Mouse (Mus musculus) cerebellum, adult 9-10 months (tissue): ENCODE measurements around the gene Myh11.

ENCODE experiments used
- DNase-seq: peaks from one replicate; pipeline ENCODE4 v3.0.0; 2022

Gene Myh11

DNA sequence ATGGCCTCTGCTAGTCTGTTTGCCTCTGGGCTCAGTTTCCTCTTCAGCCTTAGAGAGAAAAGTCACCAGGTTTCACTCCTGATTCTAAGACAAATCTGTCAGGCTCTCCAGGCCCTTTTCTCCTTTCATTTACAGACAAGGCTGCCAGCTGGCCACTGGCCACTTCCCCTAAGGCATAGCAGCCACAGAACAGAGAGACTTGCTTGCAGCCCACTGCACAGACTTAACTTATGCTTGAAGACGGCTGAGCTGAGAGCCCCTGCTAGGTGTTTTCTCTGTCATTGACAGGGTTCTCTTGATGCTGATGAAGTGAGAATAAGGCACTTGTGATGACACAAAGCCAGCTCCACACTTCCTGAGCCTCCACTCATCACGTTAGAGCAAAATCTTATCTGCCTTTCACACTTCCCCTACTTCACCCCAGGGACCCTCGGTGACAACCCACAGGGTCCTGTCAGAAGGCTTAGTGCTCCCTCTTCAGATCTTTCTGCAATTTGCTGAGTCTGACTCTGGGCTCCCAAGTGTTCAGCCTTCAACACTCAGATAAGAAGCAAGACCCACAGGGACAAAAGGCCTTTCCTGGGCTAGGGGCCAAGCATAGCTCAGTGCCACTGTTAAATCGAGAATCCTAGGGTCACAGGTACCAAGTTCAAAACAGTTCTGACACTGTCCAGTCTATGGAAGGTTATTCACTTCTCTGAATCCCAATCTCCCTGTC is 25.8 kb downstream of the Myh11 start:
- no peak for DNase-seq

DNA sequence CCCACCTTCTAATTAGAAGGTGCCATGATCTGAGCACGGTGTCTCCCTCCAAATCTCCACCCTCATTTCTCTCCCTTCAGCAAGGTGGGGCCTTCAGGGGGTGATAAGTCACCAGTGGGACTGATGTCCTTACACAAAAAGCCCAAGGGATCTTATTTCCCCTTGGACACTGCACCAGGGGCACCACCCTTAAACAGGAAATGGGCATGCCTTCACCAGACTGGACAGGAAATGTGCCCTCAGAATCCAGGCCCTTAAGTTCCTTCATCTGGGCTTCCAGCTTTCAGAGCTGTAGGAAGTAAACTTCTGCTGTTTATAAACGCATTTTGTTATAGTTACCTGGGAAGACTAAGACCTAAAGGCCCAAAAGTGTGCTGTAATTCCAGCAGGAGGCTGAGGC is 26.7 kb downstream of the Myh11 start:
- DNase-seq, result no peak

DNA sequence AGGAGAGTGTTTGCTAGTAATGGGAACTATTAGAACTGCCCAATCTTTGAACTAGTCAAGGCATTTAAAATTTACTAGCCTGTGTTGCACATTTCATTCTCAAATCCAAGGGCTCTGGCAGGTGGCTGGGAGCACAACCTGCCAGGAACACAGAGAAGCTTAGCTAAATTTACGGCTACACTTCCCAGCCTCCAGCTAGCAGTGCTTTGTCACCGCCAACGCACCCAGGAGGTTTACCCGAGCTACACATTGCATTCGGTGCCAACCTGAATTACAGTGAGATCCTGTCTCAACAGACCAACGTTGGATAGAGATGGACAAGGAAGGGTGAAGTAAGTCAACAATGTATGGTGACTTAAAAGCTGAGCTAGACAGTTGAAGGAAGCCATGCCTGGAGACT is 27.9 kb downstream of the Myh11 start:
- DNase-seq, result no peak

DNA sequence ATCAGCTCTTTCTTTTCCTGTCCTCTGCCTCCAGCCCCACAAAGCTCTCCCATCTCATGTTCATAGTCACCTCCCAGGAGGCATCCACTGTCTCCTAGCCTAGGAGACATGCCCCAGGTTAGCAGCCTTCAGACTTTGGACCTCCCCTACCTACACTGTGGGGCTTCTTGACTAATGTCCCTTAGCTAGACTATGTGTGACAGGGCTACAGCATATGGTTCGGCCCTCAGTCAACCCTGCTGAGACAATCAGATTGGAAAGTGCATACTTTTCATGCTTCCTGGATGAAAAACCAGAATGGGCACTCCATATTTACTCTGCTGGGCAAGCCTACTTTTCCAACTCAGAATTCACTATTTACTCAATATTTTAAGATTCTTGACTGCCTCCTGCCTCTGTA is 28.8 kb downstream of the Myh11 start:
- DNase-seq, result no peak

DNA sequence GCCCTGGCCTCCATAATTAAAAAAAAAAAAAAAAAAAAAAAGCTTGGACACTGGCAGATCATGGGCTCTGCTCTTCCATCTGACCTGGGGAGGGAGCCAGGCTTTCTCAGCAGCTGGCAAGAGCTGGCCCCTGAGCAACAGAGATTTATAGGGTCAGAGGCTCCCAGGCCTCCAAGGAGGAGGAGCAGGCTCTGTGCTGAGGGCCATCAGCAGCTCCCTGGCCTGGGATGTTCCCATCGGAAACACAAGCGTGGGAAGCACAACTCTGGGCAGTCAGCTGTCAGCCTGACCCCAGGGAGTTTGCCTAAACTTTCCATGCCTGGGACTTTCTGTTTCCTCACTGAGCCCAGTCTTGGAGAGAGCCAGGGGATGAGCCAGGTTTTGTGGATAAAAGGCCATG is 32.3 kb downstream of the Myh11 start:
- no peak for DNase-seq

DNA sequence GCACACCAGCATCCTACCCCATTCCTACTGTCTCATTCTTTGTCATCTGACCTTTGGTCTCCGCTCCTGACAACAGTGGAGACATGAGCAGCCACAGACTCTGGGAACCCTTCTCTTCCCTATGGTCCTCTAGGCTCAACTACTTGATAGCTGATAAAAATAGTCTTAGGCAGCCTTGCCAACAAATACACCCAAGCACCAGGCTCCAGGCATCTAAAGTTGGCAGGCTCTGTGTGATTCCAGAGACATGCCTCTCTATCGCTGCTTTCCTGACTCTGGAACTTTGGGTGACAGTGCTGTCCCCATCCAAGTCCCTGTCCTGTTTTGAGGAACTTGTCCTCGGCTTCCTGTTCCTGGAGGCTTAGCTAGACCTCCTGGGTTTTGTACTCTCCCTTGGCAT is 37.6 kb downstream of the Myh11 start:
- no peak for DNase-seq

DNA sequence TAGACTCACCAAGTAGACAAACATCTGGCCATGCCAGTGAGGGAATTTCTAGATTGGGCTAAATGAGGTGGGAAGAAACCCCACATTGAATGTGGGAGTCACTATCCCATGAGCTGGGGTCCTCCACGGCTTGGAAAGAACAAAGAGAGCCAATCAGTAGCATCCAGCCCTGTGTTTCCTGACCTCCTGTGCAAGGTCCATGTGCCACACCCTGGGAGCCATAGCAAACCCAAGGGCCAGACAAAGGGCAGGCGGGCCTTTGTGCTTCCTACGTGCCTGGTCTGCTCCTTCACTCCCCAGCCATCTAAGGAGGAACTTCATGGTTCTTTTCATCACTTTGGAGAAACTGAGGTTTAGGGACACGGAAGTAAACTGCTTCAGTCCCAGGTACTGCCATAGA is 38.3 kb downstream of the Myh11 start:
- no peak for DNase-seq

DNA sequence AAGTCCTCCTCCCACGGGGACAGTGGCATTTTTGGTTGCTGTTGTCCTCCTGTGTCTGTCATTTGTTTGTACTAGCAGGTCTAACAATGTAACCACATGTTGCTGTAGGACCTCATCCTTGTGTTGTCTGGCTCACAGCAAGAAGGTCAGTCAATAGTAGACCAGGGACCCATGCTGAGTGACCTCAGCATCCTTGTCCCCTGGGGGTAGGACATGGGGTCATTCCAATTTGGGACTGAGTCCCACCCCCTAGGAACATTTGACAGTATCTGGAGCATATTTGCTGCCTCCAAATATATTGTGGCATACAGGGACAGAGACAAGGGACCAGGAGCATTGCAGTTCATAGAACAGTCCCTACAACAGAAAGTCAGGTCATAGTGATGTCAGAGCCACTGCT is 41.3 kb downstream of the Myh11 start:
- DNase-seq, result no peak

DNA sequence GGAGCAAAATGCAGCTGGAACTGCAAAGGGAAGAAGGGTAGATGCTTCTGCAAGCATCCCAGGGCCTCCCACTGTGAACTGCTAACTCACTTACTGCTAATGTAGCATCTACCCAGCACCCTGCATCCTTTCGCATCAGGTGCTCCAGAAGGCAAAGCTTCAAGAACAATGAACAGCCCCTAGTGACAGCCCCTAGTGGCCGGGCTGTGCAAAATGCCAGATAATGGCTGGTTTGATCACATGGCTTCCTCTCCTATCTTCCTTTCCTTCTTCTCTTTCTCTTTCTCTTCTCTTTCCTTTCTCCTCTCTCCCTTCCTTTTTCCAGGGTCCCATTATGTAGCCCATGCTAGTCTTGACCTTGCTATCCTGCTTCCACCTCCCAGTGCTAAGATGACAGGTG is 48.6 kb downstream of the Myh11 start:
- no peak for DNase-seq

DNA sequence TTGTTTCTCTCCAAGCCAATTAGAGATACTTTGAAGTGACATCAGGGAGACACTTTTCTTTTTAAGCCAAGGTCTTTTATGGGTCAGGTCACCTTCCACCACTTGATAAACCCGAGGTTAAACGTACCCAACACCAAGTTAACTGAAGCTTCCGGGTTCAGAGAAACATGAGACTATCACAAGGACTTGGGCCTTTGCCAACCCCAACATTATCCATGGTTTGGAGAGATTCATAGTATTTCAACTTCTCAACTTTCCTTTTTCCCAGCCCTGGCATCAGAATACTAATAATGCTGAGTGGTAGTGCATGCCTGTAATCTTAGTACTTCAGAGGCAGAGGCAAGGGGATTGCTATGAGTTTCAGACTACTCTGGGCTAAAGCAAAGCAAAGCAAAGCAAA is 49.1 kb downstream of the Myh11 start:
- no peak for DNase-seq

DNA sequence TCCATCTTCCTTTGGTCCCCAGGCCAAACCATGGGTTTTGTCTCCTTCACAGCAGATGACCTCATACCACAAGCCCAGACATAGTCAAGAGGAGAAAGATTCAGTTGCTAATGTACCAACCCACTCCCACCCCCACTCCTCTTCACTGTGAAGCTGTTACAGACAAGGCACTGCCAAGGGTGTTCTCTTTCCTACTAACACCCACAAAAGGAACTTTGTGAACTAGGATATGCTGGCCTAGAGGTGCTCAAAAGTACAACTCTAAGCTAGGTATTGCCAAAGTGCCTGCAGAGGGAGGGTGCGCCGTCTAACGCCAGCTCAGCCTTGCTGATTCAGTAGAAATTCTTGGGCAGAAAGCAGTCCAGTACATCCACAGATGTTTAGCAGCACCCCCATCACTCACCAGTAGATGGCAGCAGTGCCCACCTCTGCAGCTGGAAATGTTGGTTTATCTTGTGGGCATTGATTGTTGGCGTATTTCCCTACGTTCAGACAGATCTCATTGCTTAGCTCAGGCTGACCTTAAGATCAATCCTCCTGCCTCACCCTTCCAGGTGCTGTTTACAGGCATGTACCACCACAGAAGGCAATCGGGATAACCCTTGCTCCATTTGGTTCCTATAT is 54.0 kb downstream of the Myh11 start:
- peak; percentile 56 for DNase-seq

DNA sequence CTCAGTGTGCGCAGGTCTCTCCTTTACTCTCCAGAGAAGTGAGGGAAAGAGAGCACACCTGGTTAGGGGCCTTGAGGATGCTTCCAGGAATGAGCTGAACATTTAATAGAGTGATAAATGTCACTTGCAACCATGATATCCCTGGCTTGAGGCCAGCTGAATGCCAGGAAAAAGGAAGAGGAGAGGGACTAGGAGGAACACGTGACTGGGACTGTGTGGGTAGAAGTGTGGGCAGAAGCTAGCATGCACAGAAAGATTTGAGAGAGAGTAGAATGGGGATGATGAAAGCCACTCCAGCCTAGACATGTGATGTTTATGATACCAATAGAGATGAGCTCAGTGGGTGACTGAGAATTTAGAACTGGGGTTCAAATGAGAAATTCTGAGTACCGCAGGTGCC is 76.0 kb downstream of the Myh11 start:
- DNase-seq, result no peak

DNA sequence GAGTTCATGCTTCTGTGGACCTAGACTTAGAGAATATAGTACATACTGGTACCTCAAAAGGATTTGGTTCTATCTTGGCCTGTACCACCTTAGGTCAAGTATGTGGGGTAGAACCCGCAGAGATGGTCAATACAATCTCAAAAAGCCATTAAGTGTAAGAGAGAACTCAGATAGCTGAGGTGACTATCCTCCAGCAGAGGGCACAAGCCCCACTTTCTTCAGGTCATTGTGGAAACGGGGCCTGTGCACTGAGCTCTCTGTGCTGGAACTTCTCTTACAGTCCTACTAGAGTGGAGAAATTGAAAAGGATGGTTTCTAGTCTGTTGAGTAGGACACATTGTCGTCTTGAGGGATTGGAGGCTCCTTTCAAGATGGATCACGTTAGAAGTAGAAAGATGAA is 92.4 kb downstream of the Myh11 start:
- DNase-seq, result no peak

DNA sequence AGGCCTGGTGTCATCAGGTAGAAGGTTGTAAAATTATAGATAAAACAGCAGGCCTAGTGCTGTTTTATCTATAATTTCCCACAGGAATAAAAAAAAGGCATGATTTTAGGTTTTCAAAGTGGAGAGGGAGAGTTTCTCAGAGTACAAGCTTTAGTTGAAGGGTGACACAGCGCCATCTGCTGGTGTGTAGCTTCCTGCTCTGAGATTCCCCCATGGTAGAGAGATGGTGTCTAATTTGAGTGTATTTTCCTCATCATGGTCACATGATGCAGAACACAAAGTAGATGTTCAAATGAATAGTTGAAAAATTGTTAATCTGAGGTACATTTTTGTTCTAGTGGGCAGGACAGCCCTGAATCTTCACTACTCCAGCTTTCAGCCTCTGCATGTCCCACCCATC is 95.7 kb downstream of the Myh11 start:
- peak; percentile 43 for DNase-seq

DNA sequence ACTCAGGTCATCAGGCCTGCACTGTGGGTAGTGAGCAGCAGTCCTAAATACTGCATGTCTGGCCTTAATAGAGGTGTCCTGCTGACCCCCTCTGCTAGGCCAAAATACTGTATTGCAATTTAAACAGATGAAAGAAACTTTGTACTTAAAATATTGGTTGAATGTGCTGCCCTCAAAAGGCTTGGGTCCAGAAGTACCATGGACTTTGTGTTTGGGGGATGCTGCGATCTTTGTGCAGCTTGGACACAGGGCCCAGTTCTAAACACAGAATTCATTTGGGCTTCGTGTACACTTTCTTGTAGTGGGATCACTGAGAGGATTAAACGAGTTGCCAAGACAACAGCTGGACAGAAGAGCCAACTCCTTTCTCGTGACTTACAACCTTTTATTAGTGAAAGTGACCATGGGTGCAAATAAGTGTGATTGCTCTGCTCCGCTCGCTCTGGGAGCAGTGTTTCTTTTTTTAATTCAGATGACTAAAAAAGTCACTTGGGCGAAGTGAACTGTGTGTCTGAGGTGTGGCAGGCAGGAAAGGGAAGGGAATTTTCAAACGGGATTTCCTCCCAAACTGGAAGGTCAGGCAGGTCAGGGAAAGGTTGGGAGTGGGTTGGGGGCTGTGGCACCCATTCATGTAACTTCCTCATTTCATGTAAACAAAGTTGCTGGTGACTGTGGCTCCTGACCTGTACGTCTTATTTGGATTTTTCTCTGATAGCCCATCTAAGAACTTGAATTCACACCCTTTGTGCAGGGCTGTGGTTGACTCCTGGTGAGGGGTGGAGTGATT is 96.8 kb downstream of the Myh11 start:
- no peak for DNase-seq

DNA sequence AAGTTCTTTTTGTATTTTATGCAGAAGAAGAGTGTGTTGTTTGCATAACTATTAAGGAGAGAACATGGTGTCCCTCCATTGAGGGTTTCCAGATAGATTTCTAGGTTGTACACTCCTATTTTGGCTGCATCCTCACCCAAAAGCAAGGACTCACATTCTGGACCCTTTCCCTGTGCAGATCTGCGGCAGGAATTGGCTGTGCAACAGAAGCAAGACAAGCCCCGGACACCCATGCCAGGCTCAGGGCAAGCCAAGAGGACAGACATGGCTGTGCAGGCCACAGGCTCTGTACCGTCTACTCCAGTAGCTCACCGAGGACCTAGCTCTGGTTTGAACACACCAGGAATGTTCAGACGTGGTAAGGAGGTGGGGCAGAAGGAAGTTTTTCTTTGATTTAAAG is 105.7 kb downstream of the Myh11 start:
- no peak for DNase-seq

DNA sequence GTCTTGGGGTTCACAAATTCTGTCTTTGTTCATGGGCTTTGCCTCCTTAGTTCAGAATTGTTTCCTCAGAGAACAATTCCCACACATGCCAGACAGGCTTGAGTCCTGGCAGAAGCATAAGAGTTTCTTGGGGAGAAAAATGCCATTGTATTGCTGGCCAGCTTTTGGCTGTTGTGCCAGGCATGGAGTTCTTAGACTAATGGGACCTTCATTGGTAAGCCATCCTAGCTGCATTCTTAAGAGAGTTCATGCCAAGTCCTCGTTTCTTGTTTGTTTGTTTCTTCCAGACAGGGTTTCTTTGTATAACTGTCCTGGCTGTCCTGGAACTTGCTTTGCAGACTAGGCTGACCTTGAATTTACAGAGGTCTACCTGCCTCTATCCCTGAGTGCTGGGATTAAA is 107.3 kb downstream of the Myh11 start:
- no peak for DNase-seq

DNA sequence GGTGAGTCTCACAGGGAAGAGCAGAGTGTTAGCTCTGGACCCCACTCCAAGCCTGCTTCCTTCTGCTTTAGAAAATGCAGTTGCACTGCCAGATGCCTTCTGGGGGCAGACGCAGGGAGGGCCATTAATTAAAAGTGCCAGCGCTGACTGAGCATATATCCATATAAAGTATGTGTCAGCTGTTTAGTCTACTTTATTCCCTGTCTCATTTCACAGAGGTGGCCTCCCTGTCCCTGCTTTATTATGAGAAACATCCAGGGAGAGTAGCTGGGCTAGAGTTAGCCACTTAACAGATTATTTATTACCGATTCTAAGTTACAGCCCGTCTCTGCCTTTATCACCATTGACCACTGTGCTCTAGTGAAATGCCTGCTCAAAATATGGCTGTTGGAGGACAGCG is 108.8 kb downstream of the Myh11 start:
- DNase-seq, result no peak

DNA sequence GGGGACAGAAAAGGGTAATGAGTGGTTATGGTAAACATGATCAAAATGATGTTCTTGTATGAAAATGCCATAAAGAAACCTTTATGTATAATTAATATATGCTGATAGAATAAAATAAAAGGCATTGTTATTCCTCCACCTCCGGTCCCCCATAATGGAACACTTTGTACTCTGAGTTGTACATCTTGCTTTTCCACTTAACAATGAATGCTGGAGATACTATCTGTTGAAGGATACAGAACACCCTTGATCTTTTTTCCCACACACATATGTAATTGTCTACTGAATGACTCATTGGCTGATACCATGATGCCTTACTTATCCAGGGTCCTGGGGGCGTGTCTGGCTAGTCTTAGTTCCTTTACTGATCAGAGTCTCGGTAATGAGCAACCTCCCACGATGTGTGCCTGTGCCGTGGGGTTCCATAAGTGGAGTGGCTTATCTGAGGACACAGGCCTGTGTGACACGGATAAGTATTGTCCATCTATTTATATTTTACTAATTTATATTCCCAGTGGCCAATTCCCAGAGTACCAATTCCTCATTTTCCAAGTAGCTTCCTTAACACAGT is 110.9 kb downstream of the Myh11 start:
- DNase-seq, result no peak

DNA sequence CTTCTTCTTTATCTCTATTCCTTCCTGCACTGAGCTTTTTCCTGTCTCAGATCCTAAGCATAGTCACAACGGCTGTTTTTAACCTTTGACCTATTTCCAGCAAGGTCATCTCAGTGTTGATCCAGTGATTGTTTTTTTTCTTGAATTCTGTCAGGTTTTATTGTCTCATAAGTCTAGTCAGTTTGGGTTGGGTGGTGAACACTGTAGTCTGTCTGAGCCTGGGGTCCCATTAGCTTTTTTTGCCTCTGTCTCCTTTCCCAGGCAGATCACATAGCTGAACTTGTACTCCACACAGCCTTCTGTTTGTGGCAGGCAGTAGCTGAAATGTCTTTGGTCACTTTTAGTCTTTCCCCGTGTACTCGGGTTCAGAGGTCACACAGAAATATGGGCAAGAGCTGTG is 113.1 kb downstream of the Myh11 start:
- DNase-seq, result no peak

DNA sequence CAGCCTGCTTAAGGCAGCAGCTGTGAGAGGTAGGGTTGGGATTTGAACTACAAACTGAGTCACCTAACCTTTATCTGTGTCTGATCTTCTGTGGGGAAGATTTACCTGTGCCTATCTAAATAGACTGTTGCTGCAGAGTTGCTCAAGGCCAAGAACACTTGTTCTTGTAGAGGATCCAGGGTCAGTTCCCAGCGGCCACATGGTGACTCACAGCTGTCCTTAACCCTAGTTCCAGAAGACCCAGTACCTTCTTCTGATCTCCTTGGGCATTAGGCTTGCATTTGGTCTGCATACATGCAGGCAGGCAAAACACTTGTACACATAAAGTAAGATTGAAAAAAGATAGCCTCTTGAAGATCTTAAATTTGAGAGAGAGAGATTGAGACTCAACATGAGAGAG is 121.5 kb downstream of the Myh11 start:
- DNase-seq, result no peak

DNA sequence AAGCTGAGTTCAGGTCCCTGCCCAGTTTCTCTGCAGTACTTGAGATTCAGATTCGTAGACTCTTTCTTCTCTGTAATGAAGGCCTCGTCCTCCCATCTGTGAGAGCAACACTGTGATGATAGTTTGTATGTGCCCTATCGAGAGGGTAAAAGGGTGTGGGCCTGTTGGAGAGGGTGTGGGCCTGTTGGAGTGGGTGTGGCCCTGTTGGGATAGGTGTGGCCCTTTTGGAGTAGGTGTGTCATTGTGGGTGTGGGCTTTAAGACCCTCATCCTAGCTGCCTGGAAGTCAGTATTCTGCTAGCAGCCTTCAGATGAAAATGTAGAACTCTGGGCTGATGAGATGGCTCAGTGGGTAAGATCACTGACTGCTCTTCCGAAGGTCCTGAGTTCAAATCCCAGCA is 124.7 kb downstream of the Myh11 start:
- no peak for DNase-seq

DNA sequence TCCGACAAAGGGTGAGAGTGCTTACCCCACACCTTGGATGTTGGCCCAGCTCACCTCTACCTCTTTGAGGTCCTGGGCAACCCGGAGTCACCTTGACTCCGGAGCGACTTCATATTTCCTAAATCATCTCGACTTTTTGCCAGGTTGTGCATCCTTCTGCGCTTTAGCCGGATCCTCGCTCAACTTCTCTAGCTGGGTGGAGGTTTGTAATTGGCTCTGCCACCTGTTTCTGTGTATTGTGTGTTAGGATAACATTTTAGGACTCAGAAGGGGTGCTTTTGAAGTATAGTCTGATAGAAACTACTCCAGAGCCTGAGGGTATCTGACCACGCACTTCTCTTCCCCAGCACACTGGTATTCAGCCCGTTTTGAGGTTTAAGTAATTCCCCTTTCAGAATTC is 127.4 kb downstream of the Myh11 start:
- peak; percentile 20 for DNase-seq

DNA sequence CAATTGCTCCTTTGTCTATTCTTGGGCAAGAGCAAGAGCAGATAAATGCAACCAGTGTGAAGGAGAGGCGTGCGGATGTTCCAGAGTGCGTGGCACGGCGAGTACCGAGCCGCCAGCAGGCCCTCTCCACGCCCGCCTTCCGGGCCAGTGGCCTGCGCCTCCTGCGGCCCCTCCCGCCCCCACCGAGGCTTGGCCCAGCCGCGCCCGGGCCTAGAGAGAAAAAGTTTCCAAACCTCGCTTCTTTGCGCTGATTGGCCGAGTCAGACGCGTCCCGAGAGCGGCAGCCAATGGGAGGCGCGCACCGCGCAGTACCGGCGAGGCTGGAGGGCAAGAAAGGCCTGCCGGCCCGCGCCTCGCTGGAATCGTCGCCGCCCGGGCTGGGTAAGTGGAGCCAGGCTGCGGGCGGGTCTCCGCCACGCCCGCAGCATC is 128.2 kb downstream of the Myh11 start, which contains the start of the genes Nde1 and Marf1:
Gene Nde1, plus strand, starts transcription at position 288 of the 429 bp plus-strand sequence.
Gene Marf1, minus strand, starts transcription at position 364 of the 429 bp plus-strand sequence.
- DNase-seq, result peak; percentile 64
